Mouse (Mus musculus): ENCODE data around the gene D630039A03Rik. TPM values are rescaled to one million over a fixed set of nuclear protein-coding genes. Genes with fewer than 3 reads are reported as not detected.
A peak's percentile ranks its signal among the peaks of the same experiment; 100 is the strongest.

D630039A03Rik gene
- polyA plus RNA-seq, 1 experiment, result 0.01 TPM

- H3K4me3 ChIP-seq, result no peak overlapping the region
- no peak overlapping the region for H3K4me2 ChIP-seq (ENCODE audit: low read depth)
- H3K36me3 ChIP-seq (ENCODE audit: control insufficient read depth, insufficient read depth), result no peaks in the 10 kb centered on the region
- TF ChIP-seq TCF3 (IDR thresholded peaks at IDR 0.05; ENCODE audit: insufficient read length, low read depth) (no peak), MYOD1 (IDR thresholded peaks at IDR 0.05; ENCODE audit: control insufficient read depth in 1 of 3, insufficient read length in 2 of 3, low read depth in 2 of 3) (peak in 1 of 3 experiments; percentile 26)
- no peaks in the 10 kb centered on the region for H3K27me3 ChIP-seq (ENCODE audit: control insufficient read depth, insufficient read depth, insufficient read length)
- no peak overlapping the region for H3ac ChIP-seq (ENCODE audit: control insufficient read depth, insufficient read length)
- H3K79me2 ChIP-seq (ENCODE audit: control insufficient read depth, insufficient read depth), result peaks cover 86% of the 10 kb centered on the region
Observed at GRCm38 (mm10) chr4:57883520-57884421, 32.3 kb downstream of the D630039A03Rik start.

- Histone ChIP-seq H3K27me3 (ENCODE audit: control insufficient read depth, insufficient read depth, insufficient read length) (no peaks in the 10 kb centered on the region), H3K4me2 (ENCODE audit: low read depth) (no peak overlapping the region), H3K36me3 (ENCODE audit: control insufficient read depth, insufficient read depth) (no peaks in the 10 kb centered on the region), H3K79me2 (ENCODE audit: control insufficient read depth, insufficient read depth) (peaks cover 51% of the 10 kb centered on the region), H3ac (ENCODE audit: control insufficient read depth, insufficient read length) (no peak overlapping the region), H3K4me3 (no peak overlapping the region)
- TF ChIP-seq TCF12 (IDR thresholded peaks at IDR 0.05; ENCODE audit: insufficient read depth, poor library complexity, severe bottlenecking) (no peak), POLR2A (IDR thresholded peaks at IDR 0.05; ENCODE audit: insufficient read length, low read depth) (no peak), CEBPB (IDR thresholded peaks at IDR 0.05; ENCODE audit: insufficient read depth, poor library complexity, severe bottlenecking) (no peak), E2F4 (IDR thresholded peaks at IDR 0.05; ENCODE audit: insufficient read depth) (no peak), MYOD1 (IDR thresholded peaks at IDR 0.05; ENCODE audit: control insufficient read depth in 1 of 3, insufficient read length in 2 of 3, low read depth in 2 of 3) (no peak), MAX (IDR thresholded peaks at IDR 0.05; ENCODE audit: low read depth) (no peak), MYOG (IDR thresholded peaks at IDR 0.05; ENCODE audit: control insufficient read depth in 1 of 3, insufficient read depth in 1 of 3, insufficient read length in 2 of 3, low read depth in 2 of 3) (no peak), USF1 (IDR thresholded peaks at IDR 0.05; ENCODE audit: low read depth) (no peak), SRF (IDR thresholded peaks at IDR 0.05; ENCODE audit: control insufficient read depth, insufficient read length, low read depth) (no peak), REST (IDR thresholded peaks at IDR 0.05; ENCODE audit: insufficient read depth, insufficient read length) (no peak), TCF3 (IDR thresholded peaks at IDR 0.05; ENCODE audit: insufficient read length, low read depth) (no peak), POLR2AphosphoS2 (IDR thresholded peaks at IDR 0.05; ENCODE audit: insufficient read length, low read depth) (no peak)
Observed at GRCm38 (mm10) chr4:57879804-57880357, 36.2 kb downstream of the D630039A03Rik start.

- H3K4me3 ChIP-seq, result no peak overlapping the region
- no peaks in the 10 kb centered on the region for H3K36me3 ChIP-seq (ENCODE audit: control insufficient read depth, insufficient read depth)
- peaks cover 44% of the 10 kb centered on the region for H3K79me2 ChIP-seq (ENCODE audit: control insufficient read depth, insufficient read depth)
- no peak overlapping the region for H3ac ChIP-seq (ENCODE audit: control insufficient read depth, insufficient read length)
- TF ChIP-seq USF1 (IDR thresholded peaks at IDR 0.05; ENCODE audit: low read depth), result no peak
- TF ChIP-seq CEBPB (IDR thresholded peaks at IDR 0.05; ENCODE audit: insufficient read depth, poor library complexity, severe bottlenecking), result no peak
- TF ChIP-seq MAX (IDR thresholded peaks at IDR 0.05; ENCODE audit: low read depth), result no peak
- no peak for TF ChIP-seq POLR2A (IDR thresholded peaks at IDR 0.05; ENCODE audit: insufficient read length, low read depth)
- TF ChIP-seq E2F4 (IDR thresholded peaks at IDR 0.05; ENCODE audit: insufficient read depth), result no peak
- TF ChIP-seq TCF12 (IDR thresholded peaks at IDR 0.05; ENCODE audit: insufficient read depth, poor library complexity, severe bottlenecking), result no peak
- TF ChIP-seq TCF3 (IDR thresholded peaks at IDR 0.05; ENCODE audit: insufficient read length, low read depth), result no peak
- no peak for TF ChIP-seq MYOD1 (IDR thresholded peaks at IDR 0.05; ENCODE audit: control insufficient read depth in 1 of 3, insufficient read length in 2 of 3, low read depth in 2 of 3)
- no peaks in the 10 kb centered on the region for H3K27me3 ChIP-seq (ENCODE audit: control insufficient read depth, insufficient read depth, insufficient read length)
- H3K4me2 ChIP-seq (ENCODE audit: low read depth), result no peak overlapping the region
Observed at GRCm38 (mm10) chr4:57879137-57879536, 37.0 kb downstream of the D630039A03Rik start.

DNA sequence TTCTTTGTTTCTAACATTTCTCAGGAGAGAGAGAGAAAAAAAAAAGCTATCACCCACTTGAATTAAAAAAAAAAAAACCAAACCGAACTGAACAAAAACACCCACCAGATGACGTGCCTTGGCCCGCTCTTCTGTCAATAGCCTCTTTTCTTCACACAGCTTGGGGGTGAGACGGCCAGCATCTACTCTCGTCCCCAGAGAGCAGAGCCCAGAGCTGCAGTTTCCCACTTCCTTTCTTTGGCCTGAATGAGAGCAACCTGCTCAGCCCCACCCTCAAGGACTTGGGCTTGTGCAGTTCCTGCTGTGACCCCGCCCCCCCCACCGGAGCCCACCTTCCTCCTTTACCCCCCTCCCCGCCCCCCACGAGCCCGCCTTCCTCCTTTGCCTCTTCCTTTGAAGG, 48.6 kb downstream of the D630039A03Rik start:
- no peak for TF ChIP-seq POLR2AphosphoS2 (IDR thresholded peaks at IDR 0.05; ENCODE audit: insufficient read length, low read depth)
- no peak for TF ChIP-seq MYOD1 (IDR thresholded peaks at IDR 0.05; ENCODE audit: control insufficient read depth in 1 of 3, insufficient read length in 2 of 3, low read depth in 2 of 3)
- no peak for TF ChIP-seq CEBPB (IDR thresholded peaks at IDR 0.05; ENCODE audit: insufficient read depth, poor library complexity, severe bottlenecking)
- no peak for TF ChIP-seq SRF (IDR thresholded peaks at IDR 0.05; ENCODE audit: control insufficient read depth, insufficient read length, low read depth)
- no peak for TF ChIP-seq POLR2A (IDR thresholded peaks at IDR 0.05; ENCODE audit: insufficient read length, low read depth)
- TF ChIP-seq TCF12 (IDR thresholded peaks at IDR 0.05; ENCODE audit: insufficient read depth, poor library complexity, severe bottlenecking), result no peak
- no peak for TF ChIP-seq TCF3 (IDR thresholded peaks at IDR 0.05; ENCODE audit: insufficient read length, low read depth)
- TF ChIP-seq MYOG (IDR thresholded peaks at IDR 0.05; ENCODE audit: control insufficient read depth in 1 of 3, insufficient read depth in 1 of 3, insufficient read length in 2 of 3, low read depth in 2 of 3), result no peak
- TF ChIP-seq USF1 (IDR thresholded peaks at IDR 0.05; ENCODE audit: low read depth), result no peak
- TF ChIP-seq E2F4 (IDR thresholded peaks at IDR 0.05; ENCODE audit: insufficient read depth), result no peak
- TF ChIP-seq MAX (IDR thresholded peaks at IDR 0.05; ENCODE audit: low read depth), result no peak
- peaks cover 5% of the 10 kb centered on the region for H3K36me3 ChIP-seq (ENCODE audit: control insufficient read depth, insufficient read depth)
- no peak overlapping the region for H3K4me2 ChIP-seq (ENCODE audit: low read depth)
- peaks cover 75% of the 10 kb centered on the region for H3K79me2 ChIP-seq (ENCODE audit: control insufficient read depth, insufficient read depth)
- H3ac ChIP-seq (ENCODE audit: control insufficient read depth, insufficient read length), result no peak overlapping the region
- no peaks in the 10 kb centered on the region for H3K27me3 ChIP-seq (ENCODE audit: control insufficient read depth, insufficient read depth, insufficient read length)
- H3K4me3 ChIP-seq, result no peak overlapping the region

Data from myocyte (in vitro differentiated cells).